Mouse (Mus musculus) bone marrow, adult 2 months (tissue): ENCODE measurements around the gene G3bp2. TPM values are rescaled to one million over a fixed set of nuclear protein-coding genes. Genes with fewer than 3 reads are reported as not detected.
"Not testable (repeated sequence)": the region's sequence is repeated elsewhere in the genome, so short reads cannot be mapped to it uniquely, and the experiment has no call there.

Experiments used
- H3K27ac ChIP-seq: fragments of 200-500 bp; 2 replicates; pipeline ENCODE4 v1.5.1; 2012; ENCODE audit warnings: low read depth, mild to moderate bottlenecking, control low read depth, inconsistent platforms, low read length; ENCODE audit not compliant: control insufficient read depth, poor library complexity, insufficient read depth
- H3K4me1 ChIP-seq: fragments of 200-500 bp; 2 replicates; pipeline ENCODE4 v1.6.1; 2011; ENCODE audit warnings: low read length; ENCODE audit not compliant: control insufficient read depth, insufficient read depth
- H3K4me3 ChIP-seq: fragments of 200-500 bp; replicated peaks from 2 replicates; pipeline ENCODE3; 2011; ENCODE audit warnings: mild to moderate bottlenecking, low read depth, low read length, control low read depth; ENCODE audit not compliant: control insufficient read depth
- CTCF ChIP-seq: fragments of 200-500 bp; IDR thresholded peaks from 2 replicates; pipeline ENCODE4 v1.5.1; 2011; ENCODE audit warnings: low read length, control low read depth; ENCODE audit not compliant: control insufficient read depth, insufficient read depth
- POLR2A ChIP-seq: fragments of 200-500 bp; IDR thresholded peaks from 2 replicates; pipeline ENCODE4 v1.6.1; 2011; ENCODE audit warnings: low read depth, mild to moderate bottlenecking, control low read depth, low read length, borderline replicate concordance; ENCODE audit not compliant: control insufficient read depth
- WGBS: fragments of 180-500 bp; shearing (Covaris S2); methylation state at CpG from one replicate; pipeline ENCODE4 v1.1.7; 2018; 5-methylcytosine and 5-hydroxymethylcytosine counted together
- polyA plus RNA-seq: library from polyadenylated mRNA; stranded (reverse); fragments of >200 nt; gene quantifications from 2 replicates; pipeline ENCODE4 v1.2.4, GENCODE M21; 2011; ENCODE audit warnings: low replicate concordance; ENCODE audit not compliant: missing spikeins, insufficient read depth, insufficient read length

G3bp2 gene
- polyA plus RNA-seq = 22.7 and 46.8 TPM in 2 replicates

DNA sequence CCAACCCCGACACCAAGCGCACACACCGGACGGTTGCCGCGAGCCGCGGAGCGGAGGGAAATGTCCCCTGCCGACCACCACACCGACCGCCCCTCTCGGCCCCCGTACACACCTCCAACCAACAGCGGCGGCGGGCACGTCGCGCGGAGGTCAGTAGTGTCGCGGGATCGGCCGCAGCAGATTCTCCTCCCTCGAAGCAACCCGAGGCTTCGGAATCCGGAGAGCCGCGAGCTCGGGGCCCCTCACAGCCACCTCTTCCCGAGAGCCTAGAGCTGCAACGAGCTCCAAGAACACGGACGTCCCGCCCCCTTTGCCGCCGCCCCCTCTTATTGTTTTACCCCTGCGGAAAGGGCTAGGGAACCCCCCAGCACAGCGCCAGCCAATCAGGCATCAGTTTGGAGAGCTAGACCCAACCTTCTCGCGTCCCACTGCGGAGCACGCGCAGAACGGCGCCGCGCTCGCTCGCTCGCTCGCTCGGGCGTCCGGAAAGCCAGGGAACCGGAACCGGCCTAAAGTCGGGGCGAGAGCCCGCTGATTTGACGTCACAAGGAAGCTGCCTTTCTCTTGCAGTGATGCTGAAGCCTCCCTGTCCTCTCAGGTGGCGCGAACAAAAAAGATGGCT, at the start of gene G3bp2:
G3bp2 (minus strand) TSS at position 303 of the 622 bp plus-strand sequence.
- peak within 1 kb of the TSS; percentile 97 for H3K27ac ChIP-seq
- no peaks in the 10 kb centered on the region; the same call in 1 of the 2 replicates for H3K4me1 ChIP-seq
- under 1% methylated on average over 65 of the region's 65 CpGs for WGBS
- TF ChIP-seq CTCF = no peak
- TF ChIP-seq POLR2A = peak; percentile 53; the same call in 1 of the 2 replicates
- H3K4me3 ChIP-seq = peak within 1 kb of the TSS; percentile 99

DNA sequence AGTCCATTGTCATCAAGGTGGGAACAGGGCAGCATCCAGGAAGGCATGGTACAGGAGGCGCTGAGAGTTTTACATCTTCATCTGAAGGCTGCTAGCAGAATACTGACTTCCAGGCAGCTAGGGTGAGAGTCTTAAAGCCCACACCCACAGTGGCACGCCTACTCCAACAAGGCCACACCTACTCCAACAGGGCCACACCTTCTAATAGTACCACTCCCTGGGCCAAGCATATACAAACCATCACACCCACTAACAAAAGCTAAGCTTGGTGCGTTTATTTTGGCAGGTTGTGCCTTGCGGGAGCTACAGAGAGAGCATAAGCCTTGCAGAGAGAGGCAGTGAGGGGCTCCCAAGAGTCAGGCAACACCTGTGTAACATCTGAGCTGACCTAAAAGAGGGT, 49.5 kb upstream of the G3bp2 start:
- WGBS = 75% methylated on average over 4 of the region's 4 CpGs
- peak overlapping the region; percentile 38 for H3K4me3 ChIP-seq
- H3K27ac ChIP-seq, H3K4me1 ChIP-seq: not testable (repeated sequence)

DNA sequence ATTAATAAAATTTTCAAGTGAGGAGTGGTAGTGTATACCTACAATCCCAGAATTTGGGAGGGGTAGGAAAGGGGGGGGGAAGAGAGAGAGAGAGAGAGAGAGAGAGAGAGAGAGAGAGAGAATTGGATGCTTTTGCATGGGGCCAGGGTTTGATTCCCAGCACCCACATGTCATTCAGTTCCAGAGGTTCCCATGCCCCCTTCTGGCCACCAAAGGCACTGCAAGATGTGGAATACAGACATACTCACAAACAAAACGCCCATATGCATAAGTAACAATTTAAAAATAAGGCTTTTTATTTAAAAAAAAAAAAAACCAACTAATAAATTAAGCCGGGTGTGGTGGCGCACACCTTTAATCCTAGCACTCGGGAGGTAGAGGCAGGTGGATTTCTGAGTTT, 48.6 kb upstream of the G3bp2 start:
- TF ChIP-seq CTCF (no peak; the same call in 1 of the 2 replicates), POLR2A (no peak)
- H3K4me3 ChIP-seq = no peak overlapping the region
- 95% methylated on average over 4 of the region's 4 CpGs for WGBS

GRCm38 (mm10) chr5:92130040-92130682, 46.6 kb upstream of the G3bp2 start:
- Histone ChIP-seq H3K27ac (no peak overlapping the region), H3K4me1 (peaks cover 3% of the 10 kb centered on the region), H3K4me3 (no peak overlapping the region)
- WGBS = 79% methylated on average over 6 of the region's 6 CpGs
- no peak for TF ChIP-seq POLR2A
- TF ChIP-seq CTCF = no peak

More for the DNA sequence above, 48.6 kb upstream of the G3bp2 start:
- no peak overlapping the region for H3K27ac ChIP-seq
- peaks cover 2% of the 10 kb centered on the region for H3K4me1 ChIP-seq

GRCm38 (mm10) chr5:92129321-92129768, 45.8 kb upstream of the G3bp2 start:
- 92% methylated on average over 1 of the region's 1 CpGs for WGBS
- no peak overlapping the region for H3K27ac ChIP-seq
- peaks cover 3% of the 10 kb centered on the region for H3K4me1 ChIP-seq
- TF ChIP-seq CTCF = no peak
- no peak for TF ChIP-seq POLR2A
- H3K4me3 ChIP-seq = no peak overlapping the region

DNA sequence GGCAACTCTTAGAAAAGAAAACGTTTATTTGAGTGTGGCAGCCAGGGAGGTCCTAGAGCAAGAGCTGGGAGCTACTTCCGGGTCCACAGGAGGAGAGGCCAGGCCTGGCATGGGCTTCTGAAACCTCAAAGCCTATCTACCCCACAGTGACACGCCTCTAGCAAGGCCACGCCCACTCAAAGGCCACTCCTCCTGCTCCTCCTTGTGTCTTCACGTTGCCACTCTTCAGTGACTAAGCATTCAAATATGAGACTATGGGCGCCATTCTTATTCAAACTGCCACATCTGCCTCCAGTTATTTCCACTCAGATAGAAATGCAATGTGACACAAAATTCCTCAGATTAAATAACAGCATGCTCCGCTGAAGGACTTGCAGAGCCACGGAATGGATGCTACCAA, 45.1 kb upstream of the G3bp2 start:
- Histone ChIP-seq H3K27ac (peak overlapping the region; percentile 32; the same call in 1 of the 2 replicates), H3K4me3 (peak overlapping the region; percentile 5), H3K4me1 (peaks cover 3% of the 10 kb centered on the region)
- TF ChIP-seq CTCF (no peak), POLR2A (no peak; the same call in 1 of the 2 replicates)
- WGBS = 31% methylated on average over 8 of the region's 8 CpGs

- Histone ChIP-seq H3K4me1 (peaks cover 1% of the 10 kb centered on the region; the same call in 1 of the 2 replicates), H3K4me3 (peak overlapping the region; percentile 59), H3K27ac (peak overlapping the region; percentile 71)
- WGBS = 84% methylated on average over 10 of the region's 10 CpGs
- no peak for TF ChIP-seq CTCF
- TF ChIP-seq POLR2A = no peak
These were observed 44.2 kb upstream of the G3bp2 start for GRCm38 (mm10) chr5:92127751-92128150.

DNA sequence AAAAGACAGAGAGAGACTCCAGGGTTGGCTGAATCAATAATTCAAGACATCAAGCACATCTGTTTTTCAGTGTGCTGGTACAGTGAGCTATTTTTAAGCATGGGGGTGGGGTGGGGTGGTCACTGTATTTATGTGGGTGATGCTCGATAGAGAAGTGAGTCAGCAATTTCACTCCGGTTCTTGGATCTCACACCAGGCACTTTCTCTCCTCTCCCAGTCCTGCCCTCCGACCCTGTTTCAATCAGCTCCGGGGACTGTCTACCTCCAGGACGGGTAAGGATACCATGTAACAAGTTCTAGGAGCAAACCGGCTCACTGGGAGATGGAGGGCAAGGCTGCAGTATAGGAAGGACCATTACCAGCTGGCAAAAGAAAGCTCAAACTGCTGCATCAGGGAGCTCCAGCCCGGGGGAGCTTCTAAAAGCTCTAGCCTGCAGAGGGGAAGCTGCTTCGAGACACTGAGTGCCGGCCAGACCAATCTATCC, 43.7 kb upstream of the G3bp2 start:
- WGBS = 9% methylated on average over 9 of the region's 9 CpGs
- no peak for TF ChIP-seq POLR2A
- no peak for TF ChIP-seq CTCF
- Histone ChIP-seq H3K27ac (peak overlapping the region; percentile 71), H3K4me1 (peaks cover 1% of the 10 kb centered on the region; the same call in 1 of the 2 replicates), H3K4me3 (peak overlapping the region; percentile 59)

- TF ChIP-seq CTCF = no peak
- TF ChIP-seq POLR2A = no peak
- H3K4me3 ChIP-seq = no peak overlapping the region
- H3K4me1 ChIP-seq = peaks cover 1% of the 10 kb centered on the region; the same call in 1 of the 2 replicates
- H3K27ac ChIP-seq = no peak overlapping the region
- 91% methylated on average over 3 of the region's 3 CpGs for WGBS
These were observed 41.9 kb upstream of the G3bp2 start for GRCm38 (mm10) chr5:92125446-92125845.
